Mouse (Mus musculus) kidney, adult 2 months (tissue): ENCODE measurements around the gene Slc24a3.

Experiments
- CTCF ChIP-seq: fragments of 200-500 bp; conservative IDR thresholded peaks from 2 replicates; pipeline ENCODE4 v1.5.1; 2011; ENCODE audit warnings: low read depth, mild to moderate bottlenecking, control low read depth, low read length, moderate library complexity, mixed read lengths; ENCODE audit not compliant: insufficient read depth, insufficient read length
- POLR2A ChIP-seq: fragments of 200-500 bp; IDR thresholded peaks from one replicate; pipeline ENCODE4 v1.6.1; 2011; ENCODE audit warnings: low read depth, low read length, control low read depth

DNA sequence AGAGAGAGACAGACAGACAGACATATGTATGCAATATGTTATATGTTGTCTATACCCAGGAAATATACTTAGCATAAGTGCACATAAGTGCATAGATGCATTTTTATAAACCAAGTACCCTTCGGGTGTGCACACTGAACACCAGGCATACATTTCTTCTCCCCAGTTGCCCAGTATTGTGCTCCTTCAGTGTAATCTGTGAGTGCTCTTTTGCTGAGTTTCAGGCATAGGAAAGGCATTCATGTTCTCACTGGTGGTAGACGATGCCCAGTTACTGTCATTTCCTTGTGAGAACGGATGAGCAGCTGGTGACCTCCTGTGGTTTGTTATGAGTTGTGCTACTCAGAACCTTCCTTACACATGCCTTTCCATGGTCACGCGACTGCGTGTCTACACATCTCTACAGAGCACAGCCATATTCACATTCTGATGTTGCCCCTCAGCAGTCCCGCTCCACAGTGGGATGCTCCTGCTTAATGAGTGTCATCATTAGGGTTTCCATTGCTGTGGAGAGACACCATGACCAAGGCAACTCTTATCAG is 29.0 kb downstream of the Slc24a3 start:
- TF ChIP-seq POLR2A (no peak), CTCF (no peak)
